Mouse (Mus musculus): ENCODE results near the gene Add3. TPM values are rescaled to one million over a fixed set of nuclear protein-coding genes. Genes with fewer than 3 reads are reported as not detected.

Gene Add3
- polyA plus RNA-seq, 1 experiment from 2014 or later: 66.5 TPM

DNA sequence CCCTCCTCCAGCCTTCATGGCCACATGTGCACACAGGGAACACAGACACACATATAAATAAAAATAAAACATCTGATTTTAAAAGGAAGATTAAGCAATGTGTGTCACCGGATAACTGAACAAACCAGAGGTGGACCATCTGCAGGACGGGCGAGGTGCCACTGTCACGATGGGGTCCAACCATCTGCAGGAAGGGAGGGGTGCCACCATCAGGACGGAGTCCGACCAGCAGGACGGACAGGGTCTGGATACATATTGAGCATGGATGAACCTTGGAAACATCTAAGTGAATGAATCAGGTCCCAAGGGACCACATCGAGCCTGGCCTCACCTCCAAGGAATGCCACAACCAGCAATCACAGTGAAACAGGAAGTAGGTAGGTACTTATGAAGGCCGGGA lies 127.1 kb downstream of the Add3 start:
- no peak overlapping the region for H3K9ac ChIP-seq (ENCODE audit: low read depth, low read length)
- H3K4me3 ChIP-seq (replicated peaks; ENCODE audit: low read depth, low read length): no peak overlapping the region
- DNase-seq (ENCODE audit: low spot score): no peak
- H3K4me1 ChIP-seq (replicated peaks; ENCODE audit: insufficient read depth, low read length): no peaks in the 10 kb centered on the region
- H3K27ac ChIP-seq: no peak overlapping the region
- H3K9me3 ChIP-seq (replicated peaks; ENCODE audit: low read length): no peaks in the 10 kb centered on the region
- WGBS: 92% methylated on average over 9 of the region's 9 CpGs
- no peak for ATAC-seq (replicated peaks; ENCODE audit: low FRiP score, low read depth)
- H3K27me3 ChIP-seq (ENCODE audit: insufficient read depth, low read length): no peaks in the 10 kb centered on the region
- H3K36me3 ChIP-seq (ENCODE audit: insufficient read depth, low read length): no peaks in the 10 kb centered on the region
- no peak overlapping the region for H3K4me2 ChIP-seq (ENCODE audit: low read length)
- TF ChIP-seq CTCF (IDR thresholded peaks at IDR 0.05; ENCODE audit: low read depth): no peak

DNA sequence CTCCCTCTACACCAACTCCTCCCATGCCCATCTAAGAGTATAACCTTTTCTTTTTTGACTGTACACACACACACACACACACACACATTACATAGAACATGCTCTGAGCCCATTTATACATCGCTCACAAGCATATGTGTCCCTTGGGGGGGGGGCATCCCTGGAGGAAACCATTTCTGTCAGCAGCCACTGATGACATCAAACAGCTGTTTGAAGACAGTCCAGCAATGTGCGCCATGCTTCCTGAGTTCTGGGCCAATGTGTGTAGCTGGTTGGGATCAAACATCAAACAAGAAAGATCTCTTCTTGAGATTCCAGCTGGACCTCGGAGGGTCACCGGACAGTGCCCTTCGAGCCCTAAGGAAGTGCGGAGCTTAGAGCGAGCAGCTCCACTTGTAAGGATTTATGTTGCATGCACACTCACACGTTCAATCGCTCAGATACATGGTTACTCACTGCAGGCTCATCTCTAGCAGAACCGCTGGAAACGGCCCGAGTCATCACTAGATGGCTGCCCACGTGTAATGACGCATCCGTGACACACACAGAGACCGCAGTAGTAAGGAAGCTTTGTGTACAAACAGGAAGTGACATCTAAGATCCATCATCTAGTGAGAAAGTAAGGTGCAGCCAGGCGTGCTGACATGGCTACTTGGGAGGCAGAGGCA lies 132.9 kb downstream of the Add3 start:
- peak; percentile 42 for DNase-seq (ENCODE audit: low spot score)
- TF ChIP-seq CTCF (IDR thresholded peaks at IDR 0.05; ENCODE audit: low read depth): no peak
- no peak for ATAC-seq (replicated peaks; ENCODE audit: low FRiP score, low read depth)

DNA sequence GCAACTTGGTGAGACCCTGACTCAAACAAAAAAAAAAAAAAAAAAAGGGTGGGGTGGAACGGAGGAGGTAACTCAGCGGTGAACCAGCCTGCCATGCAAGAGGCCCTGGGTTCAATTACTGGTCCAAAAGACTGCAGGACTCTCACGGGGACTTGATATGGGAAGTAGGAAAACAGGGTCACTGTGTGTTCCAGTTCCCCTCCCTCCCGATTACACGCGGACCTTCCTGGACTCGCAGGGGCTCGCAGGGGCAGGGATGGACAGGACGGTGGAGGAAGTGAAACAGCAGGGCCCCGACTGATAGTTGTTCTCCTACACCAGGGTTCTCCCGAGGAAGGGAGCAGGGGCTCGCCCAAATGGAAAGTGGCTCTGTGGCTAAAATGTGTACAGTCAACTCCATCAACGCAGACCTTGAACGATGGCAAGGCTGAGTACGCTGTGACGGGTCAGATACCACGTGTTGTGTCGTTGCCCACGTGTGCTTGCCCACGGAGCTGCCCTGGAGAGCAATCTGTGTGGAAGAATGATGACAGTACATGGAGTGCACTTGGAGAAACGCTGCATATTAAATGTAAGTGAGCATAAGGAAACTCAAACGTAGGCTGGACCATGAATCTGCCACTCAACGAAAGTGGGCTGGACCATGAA lies 133.7 kb downstream of the Add3 start:
- H3K4me2 ChIP-seq (ENCODE audit: low read length): no peak overlapping the region
- no peak overlapping the region for H3K9ac ChIP-seq (ENCODE audit: low read depth, low read length)
- WGBS: 86% methylated on average over 23 of the region's 23 CpGs
- H3K36me3 ChIP-seq (ENCODE audit: insufficient read depth, low read length): no peaks in the 10 kb centered on the region
- H3K9me3 ChIP-seq (replicated peaks; ENCODE audit: low read length): no peaks in the 10 kb centered on the region
- no peak for DNase-seq (ENCODE audit: low spot score)
- no peak for ATAC-seq (replicated peaks; ENCODE audit: low FRiP score, low read depth)
- no peak overlapping the region for H3K27ac ChIP-seq
- H3K4me1 ChIP-seq (replicated peaks; ENCODE audit: insufficient read depth, low read length): no peaks in the 10 kb centered on the region; the same call in 1 of the 2 replicates
- H3K27me3 ChIP-seq (ENCODE audit: insufficient read depth, low read length): no peaks in the 10 kb centered on the region
- no peak for TF ChIP-seq CTCF (IDR thresholded peaks at IDR 0.05; ENCODE audit: low read depth)
- no peak overlapping the region for H3K4me3 ChIP-seq (replicated peaks; ENCODE audit: low read depth, low read length)

More for the DNA sequence above, 132.9 kb downstream of the Add3 start:
- Histone ChIP-seq H3K4me2 (ENCODE audit: low read length) (no peak overlapping the region), H3K4me3 (replicated peaks; ENCODE audit: low read depth, low read length) (no peak overlapping the region), H3K36me3 (ENCODE audit: insufficient read depth, low read length) (no peaks in the 10 kb centered on the region), H3K9me3 (replicated peaks; ENCODE audit: low read length) (no peaks in the 10 kb centered on the region), H3K4me1 (replicated peaks; ENCODE audit: insufficient read depth, low read length) (no peaks in the 10 kb centered on the region; the same call in 1 of the 2 replicates), H3K27ac (no peak overlapping the region), H3K9ac (ENCODE audit: low read depth, low read length) (no peak overlapping the region), H3K27me3 (ENCODE audit: insufficient read depth, low read length) (no peaks in the 10 kb centered on the region)
- 72% methylated on average over 17 of the region's 17 CpGs for WGBS

DNA sequence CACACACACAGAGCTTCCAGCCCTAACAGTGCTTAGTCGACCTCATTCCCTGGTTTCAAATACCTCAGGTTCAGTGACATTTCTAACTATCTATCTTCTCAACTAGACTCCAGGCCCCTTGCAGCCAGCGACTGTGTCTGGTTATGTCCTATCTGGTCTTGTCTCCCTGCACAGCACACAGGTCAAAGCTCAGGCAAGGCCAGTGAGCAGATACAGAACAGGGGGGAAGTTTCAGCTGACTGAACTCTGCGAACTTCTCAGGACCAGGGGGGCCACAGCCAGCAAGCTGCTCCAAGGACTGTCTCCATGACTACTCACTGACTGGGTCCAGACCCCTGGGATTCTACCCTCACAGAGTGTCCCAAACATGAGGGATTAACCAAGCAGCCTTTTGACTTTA lies 135.0 kb downstream of the Add3 start:
- ATAC-seq (replicated peaks; ENCODE audit: low FRiP score, low read depth) (peak; percentile 66; the same call in 1 of the 2 replicates), DNase-seq (ENCODE audit: low spot score) (no peak)
- H3K4me1 ChIP-seq (replicated peaks; ENCODE audit: insufficient read depth, low read length): no peaks in the 10 kb centered on the region; the same call in 1 of the 2 replicates
- no peak for TF ChIP-seq CTCF (IDR thresholded peaks at IDR 0.05; ENCODE audit: low read depth)
- H3K9me3 ChIP-seq (replicated peaks; ENCODE audit: low read length): no peaks in the 10 kb centered on the region
- no peaks in the 10 kb centered on the region for H3K36me3 ChIP-seq (ENCODE audit: insufficient read depth, low read length)
- WGBS: 26% methylated on average over 3 of the region's 3 CpGs
- H3K9ac ChIP-seq (ENCODE audit: low read depth, low read length): no peak overlapping the region
- peak overlapping the region; percentile 14; the same call in 1 of the 2 replicates for H3K27ac ChIP-seq
- H3K4me3 ChIP-seq (replicated peaks; ENCODE audit: low read depth, low read length): no peak overlapping the region
- no peaks in the 10 kb centered on the region for H3K27me3 ChIP-seq (ENCODE audit: insufficient read depth, low read length)
- no peak overlapping the region for H3K4me2 ChIP-seq (ENCODE audit: low read length)

DNA sequence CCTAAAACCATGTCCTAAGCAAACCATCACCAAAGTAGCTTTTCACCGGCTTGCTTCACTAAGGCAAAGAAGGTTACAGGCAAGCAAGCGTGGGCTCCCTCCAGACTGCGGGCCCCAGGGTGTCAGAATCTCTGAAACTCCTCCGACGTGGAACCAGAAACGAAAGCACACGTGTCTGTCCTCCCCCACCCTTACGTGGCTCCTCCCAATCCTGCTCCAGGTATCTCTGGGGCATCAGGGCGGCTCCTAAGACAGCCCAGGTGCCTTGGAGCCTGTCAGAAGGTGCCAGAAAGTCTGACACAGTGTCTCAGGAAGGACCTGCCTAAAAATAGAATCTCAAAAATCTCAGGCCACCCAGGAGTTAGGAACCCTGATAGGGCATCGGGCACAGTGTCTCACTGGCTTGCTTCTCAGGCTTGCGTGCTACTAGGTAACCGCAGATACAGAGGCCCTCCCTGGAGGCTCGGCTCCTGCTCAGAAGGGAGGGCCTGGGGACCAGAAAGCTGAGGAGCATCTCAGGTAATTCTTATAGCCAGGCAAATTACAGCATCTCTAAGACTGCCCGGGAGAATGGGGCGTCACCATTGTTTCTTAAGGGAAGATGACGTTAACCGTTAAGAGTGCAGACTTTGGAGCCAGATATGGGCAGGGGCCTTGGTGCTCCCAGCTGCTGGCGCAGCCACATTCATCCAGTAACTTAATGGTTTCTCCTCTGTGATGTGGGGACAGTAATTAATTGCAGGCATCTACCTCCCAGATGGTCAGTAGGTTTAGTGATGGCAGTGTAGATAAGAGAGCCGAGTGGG lies 136.9 kb downstream of the Add3 start:
- no peak overlapping the region for H3K27ac ChIP-seq
- H3K36me3 ChIP-seq (ENCODE audit: insufficient read depth, low read length): no peaks in the 10 kb centered on the region
- no peak for DNase-seq (ENCODE audit: low spot score)
- no peak for ATAC-seq (replicated peaks; ENCODE audit: low FRiP score, low read depth)
- no peak overlapping the region for H3K4me3 ChIP-seq (replicated peaks; ENCODE audit: low read depth, low read length)
- no peaks in the 10 kb centered on the region for H3K27me3 ChIP-seq (ENCODE audit: insufficient read depth, low read length)
- TF ChIP-seq CTCF (IDR thresholded peaks at IDR 0.05; ENCODE audit: low read depth): no peak
- no peak overlapping the region for H3K4me2 ChIP-seq (ENCODE audit: low read length)
- H3K9ac ChIP-seq (ENCODE audit: low read depth, low read length): no peak overlapping the region
- no peaks in the 10 kb centered on the region for H3K9me3 ChIP-seq (replicated peaks; ENCODE audit: low read length)
- 55% methylated on average over 19 of the region's 19 CpGs for WGBS
- no peaks in the 10 kb centered on the region; the same call in 1 of the 2 replicates for H3K4me1 ChIP-seq (replicated peaks; ENCODE audit: insufficient read depth, low read length)
